Mouse (Mus musculus): ENCODE results near the gene Kmt2e. TPM values are rescaled to one million over a fixed set of nuclear protein-coding genes. Genes with fewer than 3 reads are reported as not detected.

The Kmt2e gene
- polyA plus RNA-seq, 1 experiment from 2014 or later = 143 TPM

DNA sequence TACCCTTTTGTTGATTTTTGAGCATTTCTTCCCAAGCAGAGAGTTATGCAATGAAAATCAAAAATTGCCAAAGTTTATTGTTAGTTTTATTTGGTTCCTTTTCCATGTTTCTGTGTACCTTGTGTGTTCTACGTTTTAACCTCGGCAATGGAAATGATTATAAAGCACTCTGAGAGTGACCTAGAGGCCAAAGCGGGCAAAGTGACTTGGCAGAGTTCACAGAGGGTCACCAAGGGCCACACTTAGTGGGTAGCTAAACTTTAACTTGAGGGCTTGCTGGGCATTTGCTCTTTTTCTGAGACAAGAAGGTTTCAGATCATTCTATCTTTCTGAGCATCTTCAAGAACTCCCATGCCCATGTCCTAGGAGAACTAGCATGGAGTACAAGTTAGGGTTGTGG, 37.5 kb upstream of the Kmt2e start:
- no peak overlapping the region for H3K9ac ChIP-seq (replicated peaks)
- H3K4me1 ChIP-seq = no peaks in the 10 kb centered on the region
- no peak for ATAC-seq (ENCODE audit: low FRiP score, low read depth)
- H3K27ac ChIP-seq (replicated peaks) = no peak overlapping the region
- H3K27me3 ChIP-seq = no peaks in the 10 kb centered on the region
- no peak overlapping the region for H3K4me2 ChIP-seq (replicated peaks)
- peaks cover 21% of the 10 kb centered on the region for H3K36me3 ChIP-seq
- no peak overlapping the region for H3K4me3 ChIP-seq
- WGBS = 90% methylated on average over 3 of the region's 3 CpGs
- no peaks in the 10 kb centered on the region for H3K9me3 ChIP-seq

DNA sequence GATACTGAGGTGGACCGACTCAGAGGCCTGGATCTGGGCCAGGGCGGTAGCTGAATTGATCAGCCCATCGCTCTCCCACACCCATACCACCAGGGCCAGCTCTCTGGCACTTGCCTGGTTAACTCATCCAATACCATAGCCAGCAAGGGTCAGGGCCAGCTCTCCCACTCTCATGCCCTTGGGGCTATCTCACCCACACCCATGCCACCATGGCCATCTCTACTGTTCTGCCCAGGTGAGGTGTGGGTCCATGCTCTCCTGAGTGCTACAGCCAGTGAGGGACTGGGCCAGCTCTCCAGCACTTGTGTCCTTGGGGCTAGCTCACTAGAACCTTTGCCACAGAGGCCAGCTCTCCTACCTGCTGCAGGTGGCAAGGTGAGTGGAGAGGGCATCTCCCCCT, 34.1 kb upstream of the Kmt2e start:
- 97% methylated on average over 3 of the region's 3 CpGs for WGBS
- Histone ChIP-seq H3K4me1 (no peaks in the 10 kb centered on the region), H3K9ac (replicated peaks) (no peak overlapping the region), H3K36me3 (peaks cover 25% of the 10 kb centered on the region), H3K4me3 (no peak overlapping the region), H3K4me2 (replicated peaks) (no peak overlapping the region), H3K27ac (replicated peaks) (no peak overlapping the region), H3K9me3 (no peaks in the 10 kb centered on the region), H3K27me3 (no peaks in the 10 kb centered on the region)
- peak; percentile 32; the same call in 1 of the 2 replicates for ATAC-seq (ENCODE audit: low FRiP score, low read depth)

DNA sequence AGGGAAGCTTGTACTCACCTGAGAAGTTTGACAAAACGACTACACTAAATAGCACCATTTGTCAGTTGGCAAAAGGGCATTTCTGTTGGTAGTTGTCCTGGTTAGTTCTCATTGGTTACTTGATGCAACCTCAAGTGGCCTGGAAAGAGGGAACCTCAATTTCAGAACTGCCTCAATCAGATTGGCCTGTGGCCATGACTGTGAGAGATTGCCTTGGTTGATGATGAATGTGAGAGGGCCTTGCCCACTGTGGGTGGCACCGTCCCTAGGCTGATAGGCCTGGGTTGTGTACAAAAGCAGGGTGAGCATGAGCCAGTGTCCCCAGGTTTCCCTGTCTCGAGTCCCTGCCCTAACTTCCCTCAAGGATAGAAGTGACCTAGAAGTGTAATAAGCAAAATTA, 33.4 kb upstream of the Kmt2e start:
- H3K9me3 ChIP-seq = no peaks in the 10 kb centered on the region
- peaks cover 25% of the 10 kb centered on the region for H3K36me3 ChIP-seq
- no peaks in the 10 kb centered on the region for H3K27me3 ChIP-seq
- 94% methylated on average over 3 of the region's 3 CpGs for WGBS
- no peak overlapping the region for H3K27ac ChIP-seq (replicated peaks)
- H3K4me2 ChIP-seq (replicated peaks) = no peak overlapping the region
- ATAC-seq (ENCODE audit: low FRiP score, low read depth) = no peak
- H3K4me1 ChIP-seq = no peaks in the 10 kb centered on the region
- no peak overlapping the region for H3K9ac ChIP-seq (replicated peaks)
- H3K4me3 ChIP-seq = no peak overlapping the region

DNA sequence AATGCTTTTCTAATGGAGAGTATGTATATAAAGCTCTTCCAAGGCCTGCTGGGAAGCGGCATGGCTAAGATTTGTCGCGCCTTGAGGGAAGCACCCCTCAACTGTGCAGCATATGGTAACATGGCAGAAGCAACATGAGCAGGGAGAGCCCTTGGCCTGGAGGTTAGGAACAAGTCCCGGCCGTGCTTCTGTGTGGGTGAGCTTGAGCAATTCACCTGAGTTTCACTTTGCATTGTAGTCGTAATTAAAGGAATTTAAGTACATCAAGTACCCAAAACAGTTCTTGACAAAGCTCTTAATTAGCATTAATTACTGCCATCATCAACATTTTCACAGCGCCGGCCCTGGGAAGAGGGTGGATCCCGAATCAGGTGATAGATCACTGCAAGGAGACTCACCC, 32.9 kb upstream of the Kmt2e start:
- Histone ChIP-seq H3K36me3 (peaks cover 25% of the 10 kb centered on the region), H3K4me2 (replicated peaks) (no peak overlapping the region), H3K27ac (replicated peaks) (no peak overlapping the region), H3K4me3 (no peak overlapping the region), H3K9ac (replicated peaks) (no peak overlapping the region), H3K27me3 (no peaks in the 10 kb centered on the region), H3K4me1 (no peaks in the 10 kb centered on the region), H3K9me3 (no peaks in the 10 kb centered on the region)
- ATAC-seq (ENCODE audit: low FRiP score, low read depth) = no peak
- WGBS = 90% methylated on average over 9 of the region's 9 CpGs

DNA sequence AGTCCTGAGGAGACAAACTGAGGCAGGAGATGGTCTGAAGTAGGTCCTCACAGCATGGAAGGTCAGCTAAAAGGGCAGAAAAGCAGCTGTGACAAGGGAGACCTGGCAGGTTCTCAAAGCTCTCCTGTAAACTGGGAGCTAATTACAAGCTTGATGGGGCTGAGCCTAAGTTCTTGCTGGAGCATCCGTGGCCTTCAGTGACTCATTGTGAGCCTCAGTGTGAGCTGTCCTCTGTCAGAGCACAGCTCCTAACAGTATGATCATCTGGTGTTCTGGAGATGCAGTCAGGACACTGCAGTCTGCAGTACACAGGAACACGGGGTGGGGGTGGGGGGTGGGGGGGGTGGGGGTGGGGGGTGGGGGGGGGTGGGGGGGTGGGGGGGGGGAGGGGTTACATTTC, 32.2 kb upstream of the Kmt2e start:
- H3K4me3 ChIP-seq = no peak overlapping the region
- no peaks in the 10 kb centered on the region for H3K27me3 ChIP-seq
- H3K9ac ChIP-seq (replicated peaks) = no peak overlapping the region
- H3K4me2 ChIP-seq (replicated peaks) = no peak overlapping the region
- WGBS = 34% methylated on average over 2 of the region's 2 CpGs
- peaks cover 25% of the 10 kb centered on the region for H3K36me3 ChIP-seq
- H3K9me3 ChIP-seq = no peaks in the 10 kb centered on the region
- no peak overlapping the region for H3K27ac ChIP-seq (replicated peaks)
- no peaks in the 10 kb centered on the region for H3K4me1 ChIP-seq
- ATAC-seq (ENCODE audit: low FRiP score, low read depth) = no peak

DNA sequence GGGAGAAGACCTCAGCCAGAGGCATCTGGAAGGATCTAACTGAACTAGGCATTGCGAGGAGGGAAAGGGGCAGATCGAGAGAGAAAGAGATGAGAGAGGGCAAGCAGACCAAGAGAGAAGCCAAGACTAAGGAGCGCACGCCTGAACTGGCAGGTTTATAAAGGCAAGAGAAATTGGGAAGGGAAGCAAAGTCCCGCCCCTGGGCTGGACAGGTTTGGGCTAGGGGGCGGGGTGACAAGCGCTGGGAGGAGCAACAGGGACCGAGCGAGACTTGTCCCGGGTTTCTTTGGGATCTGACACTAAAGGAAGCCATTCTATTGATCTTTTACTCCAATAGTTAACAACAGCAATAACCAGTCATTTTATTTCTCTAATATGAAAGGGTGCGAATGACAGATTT, 31.1 kb upstream of the Kmt2e start:
- no peak for ATAC-seq (ENCODE audit: low FRiP score, low read depth)
- no peaks in the 10 kb centered on the region for H3K9me3 ChIP-seq
- H3K27me3 ChIP-seq = no peaks in the 10 kb centered on the region
- peaks cover 25% of the 10 kb centered on the region for H3K36me3 ChIP-seq
- 63% methylated on average over 11 of the region's 11 CpGs for WGBS
- H3K4me2 ChIP-seq (replicated peaks) = no peak overlapping the region
- no peak overlapping the region for H3K9ac ChIP-seq (replicated peaks)
- no peak overlapping the region for H3K4me3 ChIP-seq
- 0 out of 2 replicates have a peak, but pooled peaks cover 1% of the 10 kb centered on the region for H3K4me1 ChIP-seq
- H3K27ac ChIP-seq (replicated peaks) = 0 out of 2 replicates have a peak overlapping the region, but pooled peaks have one; percentile 10

DNA sequence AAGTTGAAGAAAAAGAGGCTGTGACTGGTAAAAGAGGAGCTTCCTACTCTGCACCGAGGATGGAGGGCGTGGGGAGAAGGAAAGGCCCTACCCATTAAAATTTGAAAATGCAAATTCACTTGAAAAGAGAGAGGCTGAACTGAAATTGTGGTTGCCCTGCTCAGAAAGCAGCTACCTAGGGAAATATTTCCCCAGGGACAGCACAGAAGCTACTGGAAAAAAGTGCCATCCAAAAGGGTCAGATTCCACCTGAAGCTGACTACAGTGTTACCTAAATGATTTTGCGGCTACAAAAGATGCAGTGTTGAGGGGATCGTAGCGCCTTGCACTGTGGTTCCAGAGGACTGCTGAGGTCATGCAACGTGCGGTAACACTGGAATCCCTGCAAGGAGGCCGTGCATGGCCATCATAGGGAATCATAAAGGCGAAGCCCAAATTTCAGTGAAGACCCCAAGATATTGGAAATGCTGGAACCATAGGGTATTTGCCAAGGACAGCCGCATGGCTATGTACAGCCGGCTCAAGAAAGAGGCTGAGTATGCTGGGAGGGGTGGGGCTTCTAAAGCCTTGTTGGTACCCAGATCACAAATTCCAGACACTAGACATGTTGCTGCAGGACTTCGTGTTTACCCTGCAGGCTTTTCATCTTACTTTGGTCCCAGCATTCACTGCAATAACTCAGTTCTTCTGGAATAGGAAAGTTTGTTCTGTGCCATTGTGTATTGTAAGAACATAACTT, 28.4 kb upstream of the Kmt2e start:
- WGBS = 95% methylated on average over 12 of the region's 12 CpGs

DNA sequence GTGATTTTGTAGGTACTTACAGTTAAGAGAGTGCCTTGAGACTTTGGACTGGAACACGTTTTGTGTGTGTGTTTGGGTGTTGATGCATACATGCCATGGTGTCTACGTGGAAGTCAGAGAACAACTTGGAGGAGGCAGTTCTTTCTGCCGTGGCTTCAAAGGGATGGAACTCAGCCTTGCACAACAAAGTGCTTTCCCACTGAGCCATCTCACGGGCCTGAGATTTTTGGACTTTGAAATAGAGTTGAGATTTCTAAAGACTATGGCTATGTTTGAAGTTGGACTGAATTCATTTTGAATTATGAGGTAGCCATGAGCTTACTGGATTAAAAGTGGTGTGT, 27.9 kb upstream of the Kmt2e start:
- no peak for ATAC-seq (ENCODE audit: low FRiP score, low read depth)
- Histone ChIP-seq H3K27me3 (no peaks in the 10 kb centered on the region), H3K36me3 (peaks cover 19% of the 10 kb centered on the region), H3K4me3 (no peak overlapping the region), H3K4me2 (replicated peaks) (no peak overlapping the region), H3K9me3 (no peaks in the 10 kb centered on the region), H3K9ac (replicated peaks) (no peak overlapping the region), H3K4me1 (peaks cover 16% of the 10 kb centered on the region), H3K27ac (replicated peaks) (no peak overlapping the region)
- 68% methylated on average over 4 of the region's 4 CpGs for WGBS

More for the DNA sequence above, 28.4 kb upstream of the Kmt2e start:
- ATAC-seq (ENCODE audit: low FRiP score, low read depth) = no peak
- Histone ChIP-seq H3K36me3 (peaks cover 25% of the 10 kb centered on the region), H3K27me3 (no peaks in the 10 kb centered on the region), H3K4me2 (replicated peaks) (no peak overlapping the region), H3K9me3 (no peaks in the 10 kb centered on the region), H3K9ac (replicated peaks) (no peak overlapping the region), H3K27ac (replicated peaks) (no peak overlapping the region), H3K4me3 (no peak overlapping the region), H3K4me1 (peaks cover 13% of the 10 kb centered on the region; the same call in 1 of the 2 replicates)

DNA sequence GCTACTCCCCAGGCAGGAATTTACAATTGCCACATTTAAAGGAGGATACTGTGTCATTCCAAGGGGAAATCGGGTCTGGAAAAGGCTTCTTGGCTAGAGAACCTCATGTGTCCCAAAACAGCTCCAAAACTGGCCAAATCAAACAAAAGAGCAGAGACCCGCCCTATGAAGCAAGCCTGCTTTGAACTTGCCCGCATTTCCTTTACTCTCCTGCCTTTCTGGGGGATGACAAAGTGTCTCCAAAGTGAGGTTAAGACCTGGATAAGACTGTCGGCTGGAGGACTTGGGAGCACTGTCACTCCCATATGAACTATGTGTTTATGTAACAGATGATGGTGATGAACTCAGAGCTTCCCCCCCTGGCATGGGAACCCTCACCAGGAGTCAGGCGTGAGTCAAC, 26.1 kb upstream of the Kmt2e start:
- Histone ChIP-seq H3K36me3 (peaks cover 23% of the 10 kb centered on the region), H3K9me3 (no peaks in the 10 kb centered on the region), H3K4me2 (replicated peaks) (no peak overlapping the region), H3K9ac (replicated peaks) (no peak overlapping the region), H3K4me3 (no peak overlapping the region), H3K27me3 (no peaks in the 10 kb centered on the region), H3K4me1 (peaks cover 32% of the 10 kb centered on the region), H3K27ac (replicated peaks) (no peak overlapping the region)
- WGBS = 75% methylated on average over 5 of the region's 5 CpGs
- no peak for ATAC-seq (ENCODE audit: low FRiP score, low read depth)

DNA sequence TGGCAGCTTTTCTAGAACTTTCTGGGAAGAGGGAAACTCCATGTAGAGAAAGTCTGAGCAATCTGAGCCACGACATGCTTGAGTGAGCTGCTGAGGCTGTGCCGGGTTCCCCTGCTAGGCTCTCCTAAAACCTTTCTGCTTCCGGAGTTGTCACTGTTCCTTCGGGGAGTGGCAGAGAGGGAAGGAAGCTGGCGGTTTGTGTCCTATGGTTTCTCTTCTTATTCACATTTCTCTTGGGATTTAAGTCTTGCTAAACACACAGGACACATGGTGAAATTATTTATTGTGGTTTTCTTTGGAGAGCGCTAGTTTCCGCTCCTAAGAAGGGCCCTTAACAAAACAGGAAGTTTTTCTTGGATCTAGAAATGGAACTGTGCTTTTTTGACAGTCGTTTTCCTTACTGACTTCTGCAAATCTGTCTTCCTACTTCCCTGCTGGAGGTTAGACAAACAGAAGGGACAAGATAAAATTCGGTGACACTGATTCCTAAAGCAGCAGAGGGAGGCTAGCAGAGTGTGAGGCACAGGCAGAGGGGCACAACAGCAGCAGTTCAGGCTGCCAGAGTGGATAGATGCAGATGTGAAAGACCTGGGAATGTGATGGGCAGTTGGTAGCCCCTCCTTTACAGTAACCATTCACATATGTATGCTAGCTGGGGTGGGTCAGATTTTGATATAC, 24.1 kb upstream of the Kmt2e start:
- Histone ChIP-seq H3K4me1 (peaks cover 53% of the 10 kb centered on the region), H3K9ac (replicated peaks) (no peak overlapping the region), H3K27ac (replicated peaks) (no peak overlapping the region), H3K27me3 (no peaks in the 10 kb centered on the region), H3K4me2 (replicated peaks) (no peak overlapping the region), H3K36me3 (peaks cover 23% of the 10 kb centered on the region), H3K4me3 (no peak overlapping the region), H3K9me3 (no peaks in the 10 kb centered on the region)
- 62% methylated on average over 9 of the region's 9 CpGs for WGBS
- no peak for ATAC-seq (ENCODE audit: low FRiP score, low read depth)

DNA sequence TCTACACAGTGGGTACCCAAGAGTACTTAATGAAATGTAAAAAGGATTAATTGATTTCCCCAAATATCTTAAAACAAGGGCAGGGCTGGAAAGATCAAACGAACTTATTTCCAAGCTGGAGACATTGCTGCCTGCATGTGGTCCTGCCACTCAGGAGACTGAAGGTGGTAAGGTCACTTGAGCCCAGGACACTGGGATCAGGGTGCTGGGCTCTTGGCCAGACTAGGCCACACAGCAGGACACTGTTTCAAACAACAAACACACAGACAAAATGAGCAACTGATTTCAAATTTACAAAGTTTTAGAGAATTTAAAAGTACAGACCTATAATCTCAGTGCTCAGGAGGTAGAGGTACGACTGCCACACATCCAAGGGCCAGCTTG, 23.5 kb upstream of the Kmt2e start:
- Histone ChIP-seq H3K4me2 (replicated peaks) (no peak overlapping the region), H3K9me3 (no peaks in the 10 kb centered on the region), H3K4me3 (no peak overlapping the region), H3K9ac (replicated peaks) (no peak overlapping the region), H3K36me3 (peaks cover 23% of the 10 kb centered on the region), H3K27ac (replicated peaks) (no peak overlapping the region), H3K4me1 (peaks cover 58% of the 10 kb centered on the region), H3K27me3 (no peaks in the 10 kb centered on the region)
- WGBS = 59% methylated on average over 2 of the region's 2 CpGs
- no peak for ATAC-seq (ENCODE audit: low FRiP score, low read depth)

DNA sequence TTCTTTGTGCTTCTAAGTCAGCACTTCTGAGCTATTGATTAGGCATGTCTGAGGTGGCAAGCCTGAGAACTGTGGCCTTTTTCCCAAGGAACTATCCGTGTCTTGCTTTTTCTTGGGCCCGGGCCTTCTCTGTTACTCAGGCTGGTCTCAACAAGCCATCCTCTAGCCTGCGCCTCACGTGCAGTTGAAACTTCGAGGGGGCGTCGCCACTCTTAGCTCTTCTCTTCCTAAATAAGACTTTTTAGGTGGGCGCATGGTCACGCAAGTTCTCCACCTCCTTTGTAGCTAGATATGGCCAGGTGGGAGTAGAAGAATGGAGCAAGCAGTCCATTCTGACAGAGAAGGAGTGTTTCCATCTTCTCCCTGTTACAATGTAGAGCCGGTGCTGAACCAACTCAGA, 22.6 kb upstream of the Kmt2e start:
- Histone ChIP-seq H3K9me3 (no peaks in the 10 kb centered on the region), H3K9ac (replicated peaks) (no peak overlapping the region), H3K27ac (replicated peaks) (no peak overlapping the region), H3K36me3 (peaks cover 23% of the 10 kb centered on the region), H3K4me3 (no peak overlapping the region), H3K27me3 (no peaks in the 10 kb centered on the region), H3K4me2 (replicated peaks) (no peak overlapping the region), H3K4me1 (peaks cover 65% of the 10 kb centered on the region)
- ATAC-seq (ENCODE audit: low FRiP score, low read depth) = no peak
- 92% methylated on average over 10 of the region's 10 CpGs for WGBS
